Mouse (Mus musculus) c-Kit-negative CD71-positive TER-119-positive erythroid progenitor cells, embryonic 14.5 days (primary cell): Measurements from ENCODE around the gene Gm9903.

Source experiments
- DNase-seq: peaks from one replicate; pipeline ENCODE4 v3.0.0-alpha.2; 2013; ENCODE audit warnings: low read depth, low spot score

Gene Gm9903

GRCm38 (mm10) chr5:33629301-33629987 is at the start of gene Gm9903, which contains the start of gene Fam53a:
Gm9903 (plus strand) TSS chr5:33629925.
Fam53a (minus strand) TSS chr5:33629635.
- DNase-seq: peak; percentile 96

GRCm38 (mm10) chr5:33580336-33580735 is 49.4 kb upstream of the Gm9903 start:
- DNase-seq: no peak

- DNase-seq: no peak
These were observed 42.1 kb upstream of the Gm9903 start for GRCm38 (mm10) chr5:33587498-33588058.

GRCm38 (mm10) chr5:33588066-33588465 is 41.7 kb upstream of the Gm9903 start:
- DNase-seq: no peak

GRCm38 (mm10) chr5:33589221-33589888 is 40.4 kb upstream of the Gm9903 start:
- DNase-seq: peak; percentile 49

GRCm38 (mm10) chr5:33593620-33594019 is 36.1 kb upstream of the Gm9903 start:
- DNase-seq: no peak

GRCm38 (mm10) chr5:33605314-33605713 is 24.4 kb upstream of the Gm9903 start:
- no peak for DNase-seq

- no peak for DNase-seq
These were observed 23.1 kb upstream of the Gm9903 start for GRCm38 (mm10) chr5:33606631-33607030.

- DNase-seq: no peak
These were observed 22.3 kb upstream of the Gm9903 start for GRCm38 (mm10) chr5:33607434-33607833.

GRCm38 (mm10) chr5:33609226-33609625 is 20.5 kb upstream of the Gm9903 start:
- DNase-seq: no peak

GRCm38 (mm10) chr5:33611795-33612194 is 17.9 kb upstream of the Gm9903 start:
- DNase-seq: no peak

- no peak for DNase-seq
These were observed 15.3 kb upstream of the Gm9903 start for GRCm38 (mm10) chr5:33614391-33614790.

GRCm38 (mm10) chr5:33622671-33623070 is 7.1 kb upstream of the Gm9903 start:
- DNase-seq: no peak

- no peak for DNase-seq
These were observed 6.0 kb upstream of the Gm9903 start for GRCm38 (mm10) chr5:33623766-33624165.

GRCm38 (mm10) chr5:33627968-33628367 is 1.8 kb upstream of the Gm9903 start:
- DNase-seq: no peak

- DNase-seq: peak; percentile 56
These were observed 865 bp upstream of the Gm9903 start for GRCm38 (mm10) chr5:33628820-33629300.

GRCm38 (mm10) chr5:33630061-33630460 is 336 bp downstream of the Gm9903 start:
- DNase-seq: peak; percentile 68

GRCm38 (mm10) chr5:33630615-33631014 is 890 bp downstream of the Gm9903 start:
- no peak for DNase-seq

GRCm38 (mm10) chr5:33632526-33632925 is 2.8 kb downstream of the Gm9903 start:
- no peak for DNase-seq

GRCm38 (mm10) chr5:33635361-33635760 is 5.6 kb downstream of the Gm9903 start:
- DNase-seq: no peak

- no peak for DNase-seq
These were observed 8.1 kb downstream of the Gm9903 start for GRCm38 (mm10) chr5:33637606-33638350.

- DNase-seq: no peak
These were observed 9.1 kb downstream of the Gm9903 start for GRCm38 (mm10) chr5:33638826-33639225.
